Mouse (Mus musculus) liver, adult 2 months (tissue): ENCODE measurements around the gene Elmo2.

Experiments
- CTCF ChIP-seq: fragments of 200-500 bp; IDR thresholded peaks from 2 replicates; pipeline ENCODE4 v1.5.1; 2011; ENCODE audit warnings: low read depth, low read length, control low read depth
- POLR2A ChIP-seq: fragments of 200-500 bp; IDR thresholded peaks from 2 replicates; pipeline ENCODE4 v1.6.1; 2011; ENCODE audit warnings: low read length, control low read depth; ENCODE audit not compliant: insufficient read depth; ENCODE audit errors: extremely low read depth

DNA sequence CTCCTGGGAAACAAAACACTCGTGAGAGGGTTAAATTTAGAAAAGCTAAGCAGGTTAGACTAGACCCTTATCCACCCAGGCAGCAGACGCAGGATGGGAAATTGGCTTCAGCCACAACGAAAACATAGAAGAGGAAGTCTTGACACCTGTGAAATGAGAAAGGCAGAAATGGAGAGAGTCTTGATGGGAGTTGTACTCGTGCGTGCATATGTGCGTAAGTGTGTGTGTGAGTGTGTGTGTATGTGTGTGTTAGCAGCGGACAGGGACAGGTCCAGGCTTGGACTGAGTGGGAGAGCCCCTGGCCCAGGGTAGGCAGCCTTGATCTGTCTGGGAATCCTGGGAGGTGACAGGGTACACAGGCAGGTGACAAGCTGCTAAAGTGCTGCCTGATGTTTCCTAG lies 55.4 kb downstream of the Elmo2 start:
- TF ChIP-seq POLR2A, result no peak
- no peak for TF ChIP-seq CTCF
